Mouse (Mus musculus): ENCODE measurements around the gene Rab23. TPM values are rescaled to one million over a fixed set of nuclear protein-coding genes. Genes with fewer than 3 reads are reported as not detected.
"Not testable (repeated sequence)": the region's sequence is repeated elsewhere in the genome, so short reads cannot be mapped to it uniquely, and the experiment has no call there.

Gene Rab23
- total RNA-seq, 2 experiments from 2014 or later, result 13.8 to 16.6 TPM

DNA sequence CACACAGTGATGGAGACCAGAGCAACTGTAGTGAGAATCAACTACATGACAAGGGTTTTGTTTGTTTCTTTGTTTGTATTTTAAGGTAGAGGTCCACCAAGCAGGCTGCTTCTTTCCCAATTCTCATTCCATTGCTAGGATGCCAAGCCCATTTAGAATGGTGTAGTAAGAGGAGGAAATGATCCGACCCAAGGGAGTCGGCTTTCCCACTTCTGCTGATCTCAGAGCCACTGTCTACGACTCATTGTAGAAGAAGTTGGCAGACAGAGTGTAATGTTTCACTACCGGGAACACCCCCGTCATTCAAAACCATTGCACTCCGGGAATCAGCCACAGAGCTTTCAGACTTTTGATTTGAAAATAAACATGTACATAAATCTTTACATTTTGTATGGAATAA lies 4.8 kb downstream of the Rab23 start:
- intact Hi-C loops (cut with DNase I), result no loop called here
- no peak for DNase-seq

DNA sequence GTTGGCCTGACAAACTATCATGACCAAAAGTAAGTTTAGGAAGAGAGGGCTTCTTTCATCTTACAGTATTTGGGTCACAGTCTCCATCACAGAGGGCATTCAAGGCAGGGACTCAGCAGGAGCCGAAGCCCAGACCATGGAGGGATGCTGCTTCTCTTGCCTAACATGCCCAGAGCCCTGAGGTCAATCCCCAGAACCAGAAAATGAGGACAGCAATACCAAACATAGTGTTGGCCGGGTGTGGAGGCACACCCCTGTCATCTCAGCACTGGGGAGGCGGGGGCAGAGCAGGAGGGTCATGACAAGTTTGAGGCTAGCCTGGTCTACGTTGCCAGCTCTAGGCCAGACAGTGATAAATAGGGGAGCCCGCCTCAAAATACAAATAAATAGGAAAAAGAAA lies 5.4 kb downstream of the Rab23 start:
- intact Hi-C loops (cut with DNase I), result no loop called here
- DNase-seq, result no peak

DNA sequence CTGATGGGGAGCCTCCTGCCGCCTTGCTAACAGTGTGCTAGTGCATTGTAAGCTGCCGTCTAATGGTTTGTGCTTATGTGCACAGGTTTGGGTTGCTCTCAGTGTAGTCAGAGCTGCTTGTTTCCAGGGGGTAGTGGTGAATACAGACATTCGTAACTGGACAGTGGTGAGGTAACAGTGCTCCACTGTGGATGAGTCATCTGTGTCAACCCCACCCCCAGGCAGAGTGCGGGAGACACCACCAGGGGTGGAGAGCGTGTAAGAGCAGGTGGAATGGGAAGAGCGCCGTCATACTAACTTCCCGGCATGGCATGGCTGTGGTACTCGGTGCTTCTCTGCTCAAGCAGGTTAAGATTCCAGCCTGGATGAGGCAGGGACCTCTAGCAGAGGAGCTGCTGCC lies 13.4 kb downstream of the Rab23 start:
- intact Hi-C loops (cut with DNase I), result no loop called here
- DNase-seq, result no peak

DNA sequence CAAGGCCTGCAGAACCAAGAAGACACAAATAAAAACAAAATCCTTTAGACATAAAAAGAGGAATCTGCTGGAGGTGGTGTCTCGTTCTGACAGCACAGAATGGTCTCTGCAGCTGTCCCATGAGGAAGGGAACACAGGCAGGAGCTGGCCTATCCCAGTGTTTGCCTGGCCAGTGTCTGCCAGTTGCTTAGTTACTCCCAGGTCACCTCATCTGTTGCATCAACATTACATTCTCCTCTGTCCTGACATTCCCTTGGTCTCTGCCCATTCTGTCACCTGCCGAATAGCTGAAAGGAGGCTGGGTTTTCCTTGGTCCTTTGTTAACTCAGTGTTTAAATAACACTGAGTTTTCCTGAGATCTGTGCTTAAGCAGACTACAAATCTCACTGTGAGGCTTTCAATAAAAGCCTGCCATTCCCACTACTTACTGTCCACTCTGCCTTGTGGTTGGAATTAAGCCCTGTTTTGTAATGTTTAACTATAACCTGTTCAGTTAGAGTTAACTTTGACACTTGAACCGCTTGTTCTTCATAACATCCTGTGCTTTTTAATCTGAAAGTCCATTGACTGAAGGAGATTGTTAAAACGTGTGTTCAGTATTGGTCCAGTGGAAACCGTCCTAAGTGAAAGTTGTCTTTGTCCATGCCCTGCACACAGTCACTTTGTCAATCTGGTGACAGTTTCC lies 14.5 kb downstream of the Rab23 start:
- intact Hi-C loops (cut with DNase I), result no loop called here
- DNase-seq, result no peak

DNA sequence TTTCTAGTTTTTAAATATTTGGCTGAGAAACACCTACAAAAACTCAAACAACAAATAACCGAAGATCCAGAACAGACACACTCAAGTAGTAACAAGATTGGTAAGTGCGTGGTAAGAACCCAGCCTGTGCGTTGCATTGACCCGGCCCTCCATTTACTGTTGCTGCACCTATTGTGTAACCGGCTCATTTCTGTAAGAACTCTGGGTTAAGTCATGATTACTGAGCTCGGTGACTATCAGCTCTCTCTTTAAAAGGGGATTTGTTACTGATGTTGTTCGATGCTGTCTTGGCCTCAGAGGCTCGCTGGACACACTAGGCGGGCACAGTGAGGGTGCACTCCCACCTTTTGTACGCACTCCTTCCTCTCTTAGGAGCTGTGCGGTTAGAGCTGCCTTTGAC lies 18.6 kb downstream of the Rab23 start:
- DNase-seq, result no peak

DNA sequence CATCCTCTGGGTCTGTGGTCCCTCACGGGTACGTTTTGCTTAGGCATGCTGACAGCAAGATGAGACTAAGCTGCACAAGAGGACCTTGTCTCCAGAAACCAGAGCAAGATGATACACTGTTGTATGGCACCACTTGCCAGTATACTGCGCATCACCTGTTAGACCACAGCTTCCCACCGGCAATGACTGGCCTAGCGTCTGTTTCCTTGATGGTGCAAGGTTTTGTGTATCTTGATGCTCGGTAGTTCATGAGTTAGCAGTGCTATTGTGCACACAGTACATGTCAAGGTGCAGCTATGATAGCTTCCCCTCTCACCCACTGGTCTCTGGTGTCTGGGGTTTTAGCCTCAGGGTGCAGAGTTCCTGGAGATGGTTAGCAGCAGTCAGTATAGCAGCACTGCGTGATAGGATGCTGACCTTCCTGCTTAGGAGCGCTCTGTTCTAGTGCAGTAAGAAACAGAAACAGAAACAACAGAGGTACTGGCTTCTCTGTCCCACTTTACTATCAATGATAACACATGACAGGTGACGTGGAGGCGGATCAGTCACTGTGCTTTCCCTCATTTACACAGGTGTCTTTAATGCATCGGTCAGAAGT lies 19.1 kb downstream of the Rab23 start:
- DNase-seq, result no peak
- intact Hi-C loops (cut with DNase I), result loop anchor here (2.0 kb wide), 2 partner anchors 66 to 76 kb away; no protein-coding TSS in a partner anchor

More for the DNA sequence above, 18.6 kb downstream of the Rab23 start:
- intact Hi-C loops (cut with DNase I), result loop anchor here (2.0 kb wide), 2 partner anchors 65 to 75 kb away; no protein-coding TSS in a partner anchor

DNA sequence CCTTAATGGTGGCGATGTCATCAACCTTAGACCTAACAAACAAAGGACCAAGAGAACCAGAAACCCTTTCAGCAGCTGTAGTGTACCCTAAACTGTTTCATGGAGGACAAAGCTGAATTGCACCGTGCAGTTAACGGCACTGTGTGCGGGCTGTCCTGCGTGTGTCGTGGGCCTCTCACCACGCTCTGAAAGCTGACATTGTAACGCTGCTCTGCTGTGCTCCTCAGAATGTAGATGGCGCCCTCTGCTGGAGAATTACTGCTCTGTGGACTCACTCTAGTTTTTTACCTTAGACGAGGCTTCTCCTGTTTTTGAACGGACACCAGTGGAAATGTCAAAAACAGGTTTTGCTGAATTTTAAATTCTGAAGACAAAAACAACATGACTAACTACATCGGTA lies 19.6 kb downstream of the Rab23 start:
- intact Hi-C loops (cut with DNase I), result loop anchor here (2.0 kb wide), 2 partner anchors 67 to 77 kb away; no protein-coding TSS in a partner anchor
- peak; percentile 84 to 93 for DNase-seq

DNA sequence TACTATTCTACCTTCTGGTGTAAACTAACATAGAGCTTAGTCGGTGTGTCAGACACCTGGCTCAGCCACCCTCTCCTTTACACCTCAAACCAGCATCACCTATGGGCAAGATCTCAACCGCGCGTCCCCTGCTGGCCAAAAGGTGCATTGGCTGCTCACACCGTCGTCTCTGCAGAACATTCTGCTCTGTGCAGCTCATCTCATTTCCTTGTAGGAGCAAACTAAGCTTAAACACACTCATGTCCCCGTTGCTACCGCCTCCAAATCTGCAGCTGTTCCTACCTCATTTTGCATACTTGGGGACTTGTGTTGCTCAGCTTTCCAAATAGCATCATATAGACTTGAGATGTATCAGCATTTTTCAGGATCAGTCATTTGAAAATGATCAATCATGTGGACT lies 23.2 kb downstream of the Rab23 start:
- intact Hi-C loops (cut with DNase I), result no loop called here
- peak in 1 of 2 experiments; percentile 36 for DNase-seq

DNA sequence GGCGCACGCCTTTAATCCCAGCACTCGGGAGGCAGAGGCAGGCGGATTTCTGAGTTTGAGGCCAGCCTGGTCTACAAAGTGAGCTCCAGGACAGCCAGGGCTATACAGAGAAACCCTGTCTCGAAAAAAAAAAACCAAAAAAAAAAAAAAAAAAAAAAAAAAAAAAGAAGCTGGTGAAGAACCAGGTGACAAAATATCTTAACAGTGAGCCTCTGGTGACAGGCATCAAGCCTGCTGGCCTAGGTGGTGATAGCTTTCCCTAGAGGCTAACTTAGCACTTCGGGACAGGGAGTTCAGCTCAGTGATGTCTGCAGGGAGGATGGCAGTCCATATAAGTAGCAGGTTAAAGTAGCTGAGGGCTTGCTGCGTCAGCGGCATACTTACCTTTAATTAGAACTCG lies 25.1 kb downstream of the Rab23 start:
- DNase-seq; intact Hi-C loops (cut with DNase I): not testable (repeated sequence)

DNA sequence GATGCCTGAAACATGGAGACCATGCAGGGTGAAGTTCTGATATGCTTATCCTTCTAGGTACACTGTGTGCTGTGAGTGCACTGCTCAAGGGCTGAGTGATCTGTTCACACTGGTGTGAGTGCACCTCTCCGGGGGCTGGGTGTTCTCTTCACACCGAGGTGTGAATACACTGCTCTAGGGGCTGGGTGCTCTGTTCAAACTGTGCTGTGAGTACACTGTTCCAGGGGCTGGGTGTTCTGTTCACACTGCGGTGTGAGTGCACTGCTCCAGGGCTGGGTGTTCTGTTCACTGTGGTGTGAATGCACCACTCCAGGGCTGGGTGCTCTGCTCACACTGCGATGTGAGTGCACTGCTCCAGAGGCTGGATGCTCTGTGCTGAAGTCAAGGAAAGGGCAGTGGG lies 26.2 kb downstream of the Rab23 start:
- intact Hi-C loops (cut with DNase I), result no loop called here
- DNase-seq, result no peak

DNA sequence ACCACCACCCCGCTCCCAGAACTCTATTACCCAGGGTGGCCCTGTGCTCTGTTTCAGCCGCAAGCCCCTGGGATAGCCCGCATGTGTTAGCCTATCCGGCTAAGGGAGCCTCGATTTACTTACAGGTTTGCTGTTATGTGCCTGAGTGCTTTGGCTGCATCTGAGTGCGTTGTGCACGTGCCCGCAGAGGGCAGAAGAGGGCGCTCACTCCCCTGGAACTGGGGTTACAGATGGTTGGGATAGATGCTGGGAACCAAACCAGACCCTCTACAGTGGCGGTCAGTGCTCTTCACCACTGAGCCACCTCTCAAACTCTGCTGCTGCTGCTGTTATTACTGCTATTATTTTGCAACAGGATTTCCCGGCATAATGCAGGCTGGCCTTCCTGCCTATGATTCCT lies 29.4 kb downstream of the Rab23 start:
- DNase-seq, result no peak
- intact Hi-C loops (cut with DNase I), result no loop called here

DNA sequence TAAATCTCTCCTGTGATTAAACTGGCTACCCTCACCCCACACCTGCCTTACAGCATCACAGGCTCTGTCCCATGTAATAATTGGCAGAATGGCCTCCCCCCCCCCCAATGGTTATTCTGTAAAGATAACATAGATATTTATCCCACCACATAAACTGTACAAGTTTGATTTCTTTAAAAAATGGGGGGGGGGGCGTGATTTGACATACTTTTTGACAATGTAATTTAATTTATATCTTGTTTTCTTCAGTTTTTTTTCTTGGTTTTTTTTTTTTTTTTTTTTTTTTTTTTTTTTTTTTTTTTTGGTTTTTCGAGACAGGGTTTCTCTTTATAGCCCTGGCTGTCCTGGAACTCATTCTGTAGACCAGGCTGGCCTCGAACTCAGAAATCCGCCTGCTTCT lies 30.0 kb downstream of the Rab23 start:
- DNase-seq, result not testable (repeated sequence)
- intact Hi-C loops (cut with DNase I), result loop anchor here (10.0 kb wide), 1 partner anchor 215 kb away; no protein-coding TSS in a partner anchor

DNA sequence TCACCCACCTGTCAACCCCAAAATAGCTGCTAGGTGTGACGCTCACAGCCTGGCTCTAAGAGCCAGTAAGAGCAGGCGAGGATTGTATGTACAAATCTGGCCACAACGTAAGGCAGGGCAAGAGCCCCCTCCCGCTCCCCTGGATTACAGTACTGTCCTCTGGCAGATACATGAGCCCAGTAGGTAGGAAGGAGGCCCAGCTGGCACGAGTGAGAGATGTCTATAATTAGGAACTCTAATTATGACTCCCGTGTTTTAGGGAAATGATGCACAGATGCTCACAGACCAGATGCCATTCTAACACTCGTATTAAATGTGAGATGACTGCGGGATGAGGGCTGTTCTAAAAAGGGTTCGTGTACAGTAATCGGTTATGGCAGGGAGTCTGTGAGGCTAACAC lies 31.6 kb downstream of the Rab23 start:
- intact Hi-C loops (cut with DNase I), result loop anchor here (10.0 kb wide), 1 partner anchor 214 kb away; no protein-coding TSS in a partner anchor
- DNase-seq, result peak; percentile 47 to 66

DNA sequence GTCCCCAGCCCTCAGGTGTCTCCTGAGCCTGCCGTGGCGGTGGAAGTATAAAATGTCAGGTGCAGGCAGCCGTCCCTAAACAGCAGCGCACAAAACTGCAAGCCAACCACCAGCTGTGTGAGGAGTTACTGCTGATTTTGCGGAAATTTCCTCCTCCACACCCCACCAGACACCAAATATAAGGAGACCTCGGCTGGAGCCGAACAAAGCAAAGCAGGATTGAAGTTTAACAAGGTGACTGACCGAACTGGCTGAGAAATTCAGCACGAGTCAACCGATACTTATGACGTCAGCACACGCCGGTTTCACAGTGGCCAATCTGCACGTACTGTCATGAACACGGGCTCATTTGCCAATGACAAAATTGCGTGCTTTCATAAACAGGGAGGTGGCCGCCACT lies 34.4 kb downstream of the Rab23 start:
- DNase-seq, result no peak
- intact Hi-C loops (cut with DNase I), result loop anchor here (10.0 kb wide), 1 partner anchor 211 kb away; no protein-coding TSS in a partner anchor

DNA sequence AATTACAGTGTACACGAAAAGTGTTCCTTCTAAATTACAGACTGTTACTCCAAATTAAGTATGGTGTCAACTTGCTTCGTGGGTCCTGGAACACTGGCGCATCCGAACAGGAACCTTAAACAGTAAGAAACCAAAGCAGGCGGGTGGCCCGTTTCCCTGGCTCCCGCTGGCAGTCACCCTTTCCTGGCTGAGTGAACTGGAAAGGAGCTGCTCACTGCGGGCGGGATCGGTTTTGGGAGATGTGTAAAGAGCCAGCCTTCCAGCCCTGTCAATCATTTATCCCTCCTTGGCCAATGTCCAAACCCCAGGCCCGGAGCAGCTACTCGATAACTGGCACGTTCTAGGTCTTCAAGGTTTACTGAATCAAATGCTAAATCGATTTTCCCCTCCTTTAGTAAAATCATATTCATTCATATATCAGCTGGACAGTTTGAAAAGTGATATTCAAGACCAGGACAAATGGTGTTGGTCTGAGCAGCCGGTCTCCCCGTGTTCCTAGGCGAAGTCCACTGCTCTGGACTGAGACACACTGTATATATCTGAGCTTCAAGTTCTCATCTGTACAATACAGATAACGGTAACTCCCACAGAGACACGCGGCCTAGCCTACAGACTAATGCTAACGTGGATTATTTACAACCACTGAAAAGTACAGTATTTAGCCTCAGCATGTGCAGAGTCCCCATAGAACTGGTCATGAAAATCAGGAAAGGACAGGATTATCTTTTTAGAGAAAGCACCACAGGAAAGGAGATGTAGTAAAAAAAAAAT lies 35.5 kb downstream of the Rab23 start:
- intact Hi-C loops (cut with DNase I), result loop anchor here (5.0 to 10.0 kb wide), 2 partner anchors 57 to 210 kb away; partner anchors contain the start of gene Zfp451
- DNase-seq, result no peak

DNA sequence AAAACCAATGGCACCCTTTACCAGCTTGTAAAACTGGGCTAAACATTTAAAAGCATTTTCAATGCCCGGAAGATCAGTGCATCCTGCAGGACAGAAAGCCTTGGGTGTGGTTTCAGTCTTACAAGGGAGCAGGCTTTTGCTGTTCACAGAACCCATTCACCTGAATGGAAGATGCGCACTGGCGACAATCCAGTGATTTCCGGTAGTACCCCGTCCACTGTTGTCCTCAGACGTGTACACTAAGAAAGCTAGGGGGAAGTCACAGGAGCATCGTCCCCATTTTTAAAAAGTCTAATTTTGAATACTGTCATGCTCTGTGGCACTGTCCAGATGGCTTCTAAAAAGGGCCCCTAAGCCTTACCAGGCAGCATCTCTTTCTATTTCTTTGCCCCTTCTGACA lies 36.1 kb downstream of the Rab23 start:
- intact Hi-C loops (cut with DNase I), result loop anchor here (5.0 to 10.0 kb wide), 2 partner anchors 57 to 209 kb away; partner anchors contain the start of gene Zfp451

DNA sequence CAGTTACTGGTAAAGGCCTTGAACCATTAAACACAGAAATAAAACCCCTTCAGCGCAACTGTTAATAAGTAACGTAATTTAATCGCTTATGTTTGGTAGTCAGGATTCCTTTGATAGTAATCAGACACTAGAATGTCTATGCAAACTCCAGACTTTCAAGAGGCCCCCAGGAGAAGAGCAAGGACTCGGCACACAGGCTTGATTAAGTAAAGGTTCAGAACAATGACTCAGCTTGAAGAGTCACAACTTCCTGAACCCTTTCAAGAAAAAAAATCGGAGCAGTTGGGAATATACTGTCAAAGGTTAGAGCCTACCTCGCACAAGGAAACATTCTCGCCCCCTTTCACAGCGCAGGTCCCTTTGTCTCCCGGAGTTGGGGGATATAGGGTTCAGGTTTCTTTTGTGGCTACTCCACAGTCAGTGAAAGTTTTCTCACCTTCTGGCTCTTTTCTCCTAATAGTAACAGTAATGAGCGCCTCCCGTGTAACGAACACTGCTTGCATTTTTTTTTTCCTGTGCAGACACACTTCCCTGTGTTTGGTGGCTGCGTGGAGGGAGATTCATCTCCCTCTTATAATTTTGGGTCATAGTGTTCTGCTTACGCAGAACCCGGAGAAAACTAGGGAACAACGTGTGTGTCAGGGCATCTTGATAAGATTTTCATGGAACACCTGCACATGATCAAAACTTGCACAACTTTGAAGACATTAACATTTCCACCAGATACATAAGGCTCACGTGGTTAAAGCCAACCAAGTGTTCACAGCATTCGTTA lies 36.8 kb downstream of the Rab23 start:
- intact Hi-C loops (cut with DNase I), result loop anchor here (5.0 to 10.0 kb wide), 2 partner anchors 56 to 208 kb away; partner anchors contain the start of gene Zfp451
- no peak for DNase-seq

More for the DNA sequence above, 36.1 kb downstream of the Rab23 start:
- DNase-seq, result no peak

DNA sequence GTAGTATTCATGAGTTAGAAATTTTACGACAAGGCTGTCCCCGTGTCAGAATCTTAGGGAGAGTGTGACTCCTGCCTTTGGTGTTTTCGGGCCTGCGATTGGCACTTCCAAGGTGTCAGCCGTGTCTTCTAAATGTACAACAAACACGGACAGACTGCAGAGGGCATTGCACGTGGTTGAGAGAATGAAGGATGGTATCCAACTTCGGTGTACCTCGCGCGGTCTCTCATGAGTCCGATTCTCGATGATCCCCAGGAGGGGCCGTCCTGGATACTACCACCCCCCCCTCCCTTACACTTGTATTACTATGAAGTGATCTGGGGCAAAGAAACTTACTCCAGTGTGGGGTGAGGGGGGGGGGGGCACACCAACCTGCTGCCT lies 37.3 kb downstream of the Rab23 start:
- intact Hi-C loops (cut with DNase I), result loop anchor here (5.0 to 10.0 kb wide), 2 partner anchors 55 to 208 kb away; partner anchors contain the start of gene Zfp451
- DNase-seq, result peak; percentile 31 to 38

DNA sequence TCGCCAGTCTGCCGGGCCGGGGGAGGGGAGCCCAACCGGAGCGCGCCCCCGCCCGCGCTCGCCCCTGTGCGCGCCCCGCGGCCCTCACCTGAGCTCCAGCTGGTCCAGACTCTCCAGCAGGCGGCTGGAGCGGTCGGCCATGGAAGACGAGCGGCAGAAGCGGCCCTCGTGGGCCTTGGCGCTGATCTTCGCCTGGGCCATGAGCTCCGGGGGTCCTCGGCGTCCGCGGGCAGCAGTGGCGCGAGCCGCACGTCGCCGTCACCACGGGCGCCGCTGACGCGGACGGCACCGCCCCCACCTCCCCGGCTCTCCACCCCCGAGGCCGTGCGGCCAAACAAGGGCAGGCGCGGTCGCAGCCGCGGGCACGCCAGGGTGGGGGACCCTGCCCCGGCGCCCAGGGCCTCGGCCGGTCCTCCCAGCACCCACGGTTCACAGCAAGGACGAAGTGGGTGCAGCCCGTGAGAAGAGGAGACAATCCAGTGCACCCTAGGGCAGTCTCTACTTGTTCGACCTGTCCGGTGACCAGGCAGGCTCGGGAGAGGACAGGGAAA lies 37.9 kb downstream of the Rab23 start, which contains the start of gene Bag2:
Gene Bag2 (minus strand): TSS at position 305 of the 551 bp plus-strand sequence.
- intact Hi-C loops (cut with DNase I), result loop anchor here (5.0 to 10.0 kb wide), 2 partner anchors 55 to 207 kb away; partner anchors contain the start of gene Zfp451
- DNase-seq, result peak; percentile 76 to 82

DNA sequence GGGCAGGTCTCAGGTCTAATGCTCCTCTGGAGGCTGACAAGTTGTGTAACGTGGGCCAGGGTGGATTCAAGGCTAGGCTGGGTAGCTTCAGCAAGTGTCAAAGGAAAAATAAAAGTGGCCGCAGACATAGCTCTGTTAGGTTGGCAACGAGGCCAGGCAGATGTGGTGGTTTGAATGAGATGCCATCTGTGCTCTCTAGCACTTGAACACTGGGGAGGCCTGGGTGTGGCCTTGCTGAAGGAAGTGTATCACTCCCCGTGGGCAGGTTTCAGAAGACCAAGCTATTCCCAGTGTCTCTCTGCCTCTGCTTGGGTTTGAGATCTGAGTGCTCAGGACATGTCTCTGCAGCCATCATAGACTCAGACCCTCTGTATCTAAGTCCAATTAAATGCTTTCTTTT lies 38.8 kb downstream of the Rab23 start:
- intact Hi-C loops (cut with DNase I), result loop anchor here (5.0 to 10.0 kb wide), 2 partner anchors 54 to 206 kb away; partner anchors contain the start of gene Zfp451

More for the DNA sequence above, 38.8 kb downstream of the Rab23 start:
- DNase-seq, result no peak

Measured in heart, postnatal 10 days (tissue).